Mouse (Mus musculus) liver, adult 2 months (tissue): ENCODE results near the gene Gm14226. TPM values are rescaled to one million over a fixed set of nuclear protein-coding genes. Genes with fewer than 3 reads are reported as not detected.
"Not testable (repeated sequence)": the region's sequence is repeated elsewhere in the genome, so short reads cannot be mapped to it uniquely, and the experiment has no call there.

Experiments used
- DNase-seq: peaks from one replicate; pipeline ENCODE4 v3.0.0-alpha.2; 2011; ENCODE audit warnings: low read depth, low spot score; ENCODE audit errors: extremely low read depth
- H3K27ac ChIP-seq: fragments of 200-500 bp; replicated peaks from 2 replicates; pipeline ENCODE4 v1.5.1; 2012; ENCODE audit warnings: low read depth, mild to moderate bottlenecking, control low read depth, inconsistent platforms, low read length; ENCODE audit not compliant: insufficient read depth
- H3K27me3 ChIP-seq: fragments of 200-500 bp; 2 replicates; pipeline ENCODE4 v1.6.1; 2012; ENCODE audit warnings: mild to moderate bottlenecking, moderate library complexity, low read length, inconsistent platforms; ENCODE audit not compliant: control insufficient read depth, insufficient read depth
- H3K36me3 ChIP-seq: fragments of 200-500 bp; 2 replicates; pipeline ENCODE4 v1.6.1; 2012; ENCODE audit warnings: low read length, inconsistent platforms; ENCODE audit not compliant: control insufficient read depth, insufficient read depth
- H3K4me1 ChIP-seq: fragments of 200-500 bp; 2 replicates; pipeline ENCODE4 v1.6.1; 2011; ENCODE audit warnings: low read length; ENCODE audit not compliant: control insufficient read depth, insufficient read depth
- H3K4me3 ChIP-seq: fragments of 200-500 bp; 2 replicates; pipeline ENCODE4 v1.5.1; 2011; ENCODE audit warnings: low read depth, mild to moderate bottlenecking, control low read depth, low read length, moderate library complexity; ENCODE audit not compliant: insufficient read depth
- H3K79me2 ChIP-seq: fragments of 200-500 bp; 2 replicates; pipeline ENCODE4 v1.6.1; 2012; ENCODE audit warnings: inconsistent platforms, mild to moderate bottlenecking, low read length, moderate library complexity; ENCODE audit not compliant: control insufficient read depth, insufficient read depth
- H3K9ac ChIP-seq: fragments of 200-500 bp; 2 replicates; pipeline ENCODE4 v1.6.1; 2012; ENCODE audit warnings: low read depth, mild to moderate bottlenecking, control low read depth, inconsistent platforms, low read length
- CTCF ChIP-seq: fragments of 200-500 bp; IDR thresholded peaks from 2 replicates; pipeline ENCODE4 v1.5.1; 2011; ENCODE audit warnings: low read depth, low read length, control low read depth
- POLR2A ChIP-seq: fragments of 200-500 bp; IDR thresholded peaks from 2 replicates; pipeline ENCODE4 v1.6.1; 2011; ENCODE audit warnings: low read length, control low read depth; ENCODE audit not compliant: insufficient read depth; ENCODE audit errors: extremely low read depth
- WGBS: fragments of 180-500 bp; shearing (Covaris S2); methylation state at CpG from one replicate; pipeline ENCODE4 v1.1.7; 2018; 5-methylcytosine and 5-hydroxymethylcytosine counted together
- polyA plus RNA-seq: library from polyadenylated mRNA; depleted of rRNA; stranded (reverse); fragments of >200 nt; gene quantifications from 2 replicates; pipeline ENCODE4 v1.2.3, GENCODE M21; 2012
- total RNA-seq: library from RNA; depleted of rRNA; stranded (reverse); fragments of >200 nt; gene quantifications from 2 replicates; pipeline ENCODE4 v1.2.3, GENCODE M21; 2014

The Gm14226 gene
- total and polyA plus RNA-seq, 2 experiments = not detected

DNA sequence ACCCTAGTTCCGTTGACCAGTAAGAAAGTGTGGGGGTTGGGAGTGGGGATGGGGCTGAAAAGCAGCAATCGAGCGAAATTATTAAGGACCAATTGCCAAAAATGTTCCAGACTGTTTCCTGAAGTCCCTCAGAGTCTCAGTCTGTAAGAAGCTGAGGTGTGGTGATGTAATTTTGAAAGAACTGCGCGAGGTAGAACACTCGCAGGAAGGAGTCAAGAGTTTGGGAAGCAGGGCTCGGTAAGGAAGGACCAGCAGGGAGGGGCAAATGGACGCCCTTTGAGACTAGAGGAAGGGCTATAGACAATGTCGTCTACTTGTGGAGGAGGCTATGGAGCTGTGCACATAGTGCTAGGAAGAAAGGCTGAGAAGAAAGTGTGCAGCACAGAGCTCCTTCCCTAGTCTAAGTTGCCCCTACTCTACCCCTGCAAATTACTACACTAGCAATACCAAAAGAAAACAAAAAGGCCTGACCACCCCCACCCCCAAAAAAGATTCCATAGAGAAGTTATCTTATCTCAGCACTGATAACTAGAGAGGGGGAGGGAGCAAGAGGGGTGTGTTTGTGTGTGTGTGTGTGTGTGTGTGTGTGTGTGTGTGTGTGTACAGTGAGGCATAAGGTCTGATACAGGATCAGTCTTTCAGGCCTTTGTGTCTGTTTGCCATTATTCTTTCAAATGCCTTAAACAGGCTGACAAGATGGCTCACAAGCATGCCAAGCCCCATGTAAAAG, 33.7 kb downstream of the Gm14226 start:
- H3K4me1 ChIP-seq = peaks cover 37% of the 10 kb centered on the region
- H3K36me3 ChIP-seq = no peaks in the 10 kb centered on the region
- peak overlapping the region; percentile 17; the same call in 1 of the 2 replicates for H3K4me3 ChIP-seq
- H3K27ac ChIP-seq = peak overlapping the region; percentile 99
- H3K27me3 ChIP-seq = no peaks in the 10 kb centered on the region
- H3K9ac ChIP-seq = peak overlapping the region; percentile 68
- no peaks in the 10 kb centered on the region for H3K79me2 ChIP-seq
- WGBS = 27% methylated on average over 9 of the region's 9 CpGs
- peak; percentile 28 for DNase-seq
- TF ChIP-seq CTCF = no peak
- no peak for TF ChIP-seq POLR2A

DNA sequence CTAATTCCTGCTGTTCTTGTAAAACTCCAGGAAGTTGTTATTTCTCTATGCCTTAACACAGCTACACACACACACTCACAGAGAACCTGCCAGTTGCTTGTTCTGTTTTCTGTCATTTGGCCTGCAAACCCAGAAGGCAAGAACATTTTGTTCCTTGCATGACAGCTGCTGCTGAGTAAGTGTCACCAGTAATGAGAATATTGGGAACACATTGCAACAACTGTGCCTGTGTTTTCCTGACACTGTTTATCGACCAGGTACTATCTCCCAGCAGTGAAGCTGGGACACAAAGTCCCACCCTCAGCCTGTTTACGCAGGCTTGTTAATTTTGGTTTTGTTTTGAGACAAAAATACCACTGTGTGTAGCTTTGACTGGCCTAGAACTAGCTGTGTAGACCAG, 34.6 kb downstream of the Gm14226 start:
- Histone ChIP-seq H3K79me2 (no peaks in the 10 kb centered on the region), H3K4me3 (peak overlapping the region; percentile 11; the same call in 1 of the 2 replicates), H3K27me3 (no peaks in the 10 kb centered on the region), H3K9ac (peak overlapping the region; percentile 78), H3K4me1 (peaks cover 43% of the 10 kb centered on the region), H3K27ac (peak overlapping the region; percentile 100), H3K36me3 (no peaks in the 10 kb centered on the region)
- peak; percentile 99 for DNase-seq
- TF ChIP-seq CTCF = no peak
- TF ChIP-seq POLR2A = no peak
- 19% methylated on average over 2 of the region's 2 CpGs for WGBS

- not testable (repeated sequence) for H3K27me3 ChIP-seq, H3K79me2 ChIP-seq, H3K9ac ChIP-seq, H3K4me3 ChIP-seq, H3K36me3 ChIP-seq
- Histone ChIP-seq H3K27ac (peak overlapping the region; percentile 100), H3K4me1 (peaks cover 45% of the 10 kb centered on the region)
- DNase-seq = peak; percentile 60
- WGBS = 67% methylated on average over 8 of the region's 8 CpGs
These were observed 35.4 kb downstream of the Gm14226 start for GRCm38 (mm10) chr2:155053512-155053911.

DNA sequence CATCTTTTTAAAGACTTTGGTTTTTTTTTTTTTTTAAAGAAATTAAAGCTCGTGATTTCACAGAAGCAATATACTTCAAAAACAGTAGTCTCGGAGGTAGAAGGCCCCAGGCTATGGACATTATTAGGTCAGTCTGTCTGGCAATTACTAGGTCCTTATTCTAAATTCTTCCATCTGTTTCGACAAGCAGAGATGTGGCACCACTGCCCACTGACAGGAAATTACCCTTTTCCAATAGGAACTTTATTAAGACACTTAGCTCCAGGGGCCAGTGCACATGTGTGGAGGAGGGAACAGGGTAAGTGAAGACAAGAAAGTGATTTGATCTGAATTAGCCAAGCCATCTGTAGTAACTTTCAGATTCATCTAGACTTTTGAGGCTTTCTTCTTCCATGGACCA, 36.6 kb downstream of the Gm14226 start:
- Histone ChIP-seq H3K27ac (peak overlapping the region; percentile 78), H3K4me3 (no peak overlapping the region), H3K9ac (no peak overlapping the region), H3K36me3 (peaks cover 8% of the 10 kb centered on the region; the same call in 1 of the 2 replicates), H3K4me1 (peaks cover 50% of the 10 kb centered on the region), H3K27me3 (no peaks in the 10 kb centered on the region), H3K79me2 (no peaks in the 10 kb centered on the region)
- WGBS = 96% methylated on average over 3 of the region's 3 CpGs
- no peak for TF ChIP-seq POLR2A
- TF ChIP-seq CTCF = no peak
- no peak for DNase-seq

- TF ChIP-seq POLR2A = no peak
- no peak for TF ChIP-seq CTCF
- 18% methylated on average over 5 of the region's 5 CpGs for WGBS
- DNase-seq = peak; percentile 94
- Histone ChIP-seq H3K4me1 (peaks cover 50% of the 10 kb centered on the region), H3K9ac (peak overlapping the region; percentile 45), H3K27me3 (no peaks in the 10 kb centered on the region), H3K4me3 (no peak overlapping the region), H3K79me2 (no peaks in the 10 kb centered on the region), H3K27ac (peak overlapping the region; percentile 86), H3K36me3 (peaks cover 15% of the 10 kb centered on the region)
These were observed 38.1 kb downstream of the Gm14226 start for GRCm38 (mm10) chr2:155056076-155056578.

GRCm38 (mm10) chr2:155057361-155057760, 39.3 kb downstream of the Gm14226 start:
- no peaks in the 10 kb centered on the region for H3K27me3 ChIP-seq
- H3K4me3 ChIP-seq = no peak overlapping the region
- H3K27ac ChIP-seq = peak overlapping the region; percentile 86
- TF ChIP-seq CTCF (no peak), POLR2A (no peak)
- 26% methylated on average over 1 of the region's 1 CpGs for WGBS
- H3K9ac ChIP-seq = no peak overlapping the region
- peaks cover 26% of the 10 kb centered on the region for H3K36me3 ChIP-seq
- no peaks in the 10 kb centered on the region for H3K79me2 ChIP-seq
- DNase-seq = peak; percentile 59
- H3K4me1 ChIP-seq = peaks cover 50% of the 10 kb centered on the region
